Mouse (Mus musculus) thymus, postnatal 4 days (tissue): Measurements from ENCODE around the gene Zfp800.
A peak's percentile ranks its signal among the peaks of the same experiment; 100 is the strongest.

Source experiments
- DNase-seq: peaks from one replicate; pipeline ENCODE4 v3.0.0; 2021

Gene Zfp800

GRCm38 (mm10) chr6:28397681-28398203 lies at the start of gene Zfp800:
Gene Zfp800 (minus strand): TSS chr6:28398005.
- peak; percentile 60 for DNase-seq

GRCm38 (mm10) chr6:28431538-28431855 lies 33.7 kb upstream of the Zfp800 start:
- no peak for DNase-seq

- peak; percentile 29 for DNase-seq
These were observed 33.2 kb upstream of the Zfp800 start for GRCm38 (mm10) chr6:28430795-28431537.

- no peak for DNase-seq
These were observed 32.1 kb upstream of the Zfp800 start for GRCm38 (mm10) chr6:28429870-28430269.

GRCm38 (mm10) chr6:28428290-28428689 lies 30.5 kb upstream of the Zfp800 start, which contains the start of gene Gcc1:
Gene Gcc1 (minus strand): TSS chr6:28428390.
- no peak for DNase-seq

- DNase-seq = peak; percentile 63
These were observed 29.5 kb upstream of the Zfp800 start, which contains the start of gene Fscn3 for GRCm38 (mm10) chr6:28427096-28427839. Gene Fscn3 (plus strand): TSS chr6:28427789.

GRCm38 (mm10) chr6:28425019-28425418 lies 27.2 kb upstream of the Zfp800 start:
- DNase-seq = no peak

- peak; percentile 70 for DNase-seq
These were observed 26.2 kb upstream of the Zfp800 start for GRCm38 (mm10) chr6:28423767-28424695.

- peak; percentile 99 for DNase-seq
These were observed 25.5 kb upstream of the Zfp800 start, which contains the start of gene Arf5 for GRCm38 (mm10) chr6:28423313-28423712. Gene Arf5 (plus strand): TSS chr6:28423560.

GRCm38 (mm10) chr6:28422651-28423290 lies 25.0 kb upstream of the Zfp800 start:
- no peak for DNase-seq

GRCm38 (mm10) chr6:28421469-28422000 lies 23.7 kb upstream of the Zfp800 start:
- peak; percentile 96 for DNase-seq

- no peak for DNase-seq
These were observed 23.1 kb upstream of the Zfp800 start for GRCm38 (mm10) chr6:28420865-28421264.

- peak; percentile 14 for DNase-seq
These were observed 22.6 kb upstream of the Zfp800 start for GRCm38 (mm10) chr6:28420361-28420760.

- DNase-seq = no peak
These were observed 21.9 kb upstream of the Zfp800 start for GRCm38 (mm10) chr6:28419673-28420072.

GRCm38 (mm10) chr6:28418449-28418848 lies 20.6 kb upstream of the Zfp800 start:
- DNase-seq = no peak

- no peak for DNase-seq
These were observed 19.2 kb upstream of the Zfp800 start for GRCm38 (mm10) chr6:28416981-28417380.

- DNase-seq = no peak
These were observed 13.4 kb upstream of the Zfp800 start for GRCm38 (mm10) chr6:28411236-28411635.

- no peak for DNase-seq
These were observed 12.2 kb upstream of the Zfp800 start for GRCm38 (mm10) chr6:28410053-28410452.

- peak; percentile 30 for DNase-seq
These were observed 2.0 kb upstream of the Zfp800 start for GRCm38 (mm10) chr6:28399791-28400190.

GRCm38 (mm10) chr6:28398726-28399125 lies 921 bp upstream of the Zfp800 start:
- no peak for DNase-seq

- DNase-seq = peak; percentile 37
These were observed 850 bp downstream of the Zfp800 start for GRCm38 (mm10) chr6:28396853-28397457.
